Mouse (Mus musculus) right cerebral cortex, adult 18-20 months (tissue): ENCODE data around the gene Plac9b.
"Not testable (repeated sequence)": the region's sequence is repeated elsewhere in the genome, so short reads cannot be mapped to it uniquely, and the experiment has no call there.

ENCODE experiments used
- DNase-seq: peaks from one replicate; pipeline ENCODE4 v3.0.0; 2022; ENCODE audit warnings: mixed read lengths

Plac9b gene

DNA sequence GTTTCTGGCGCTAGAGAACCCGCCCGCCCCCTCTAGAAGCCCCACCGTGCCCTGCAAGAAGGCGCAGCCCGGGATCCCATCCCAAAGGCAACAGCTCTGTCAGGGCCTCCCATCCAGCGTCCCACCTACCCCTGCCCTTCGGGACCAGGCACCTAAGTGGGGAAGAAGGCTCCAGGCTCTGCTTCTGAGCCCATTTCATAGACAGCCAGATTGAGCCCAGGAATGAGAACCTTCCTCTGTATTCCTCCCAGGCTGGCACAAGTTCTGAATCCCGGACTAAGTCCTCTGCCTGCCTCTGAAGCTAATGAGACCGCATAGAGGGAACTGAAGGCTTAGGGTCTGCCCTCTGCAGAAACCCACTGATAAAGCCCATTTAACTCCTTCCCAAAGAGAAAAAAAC lies at the start of gene Plac9b:
Gene Plac9b, minus strand, starts transcription at position 101 of the 400 bp plus-strand sequence.
- DNase-seq: not testable (repeated sequence)

DNA sequence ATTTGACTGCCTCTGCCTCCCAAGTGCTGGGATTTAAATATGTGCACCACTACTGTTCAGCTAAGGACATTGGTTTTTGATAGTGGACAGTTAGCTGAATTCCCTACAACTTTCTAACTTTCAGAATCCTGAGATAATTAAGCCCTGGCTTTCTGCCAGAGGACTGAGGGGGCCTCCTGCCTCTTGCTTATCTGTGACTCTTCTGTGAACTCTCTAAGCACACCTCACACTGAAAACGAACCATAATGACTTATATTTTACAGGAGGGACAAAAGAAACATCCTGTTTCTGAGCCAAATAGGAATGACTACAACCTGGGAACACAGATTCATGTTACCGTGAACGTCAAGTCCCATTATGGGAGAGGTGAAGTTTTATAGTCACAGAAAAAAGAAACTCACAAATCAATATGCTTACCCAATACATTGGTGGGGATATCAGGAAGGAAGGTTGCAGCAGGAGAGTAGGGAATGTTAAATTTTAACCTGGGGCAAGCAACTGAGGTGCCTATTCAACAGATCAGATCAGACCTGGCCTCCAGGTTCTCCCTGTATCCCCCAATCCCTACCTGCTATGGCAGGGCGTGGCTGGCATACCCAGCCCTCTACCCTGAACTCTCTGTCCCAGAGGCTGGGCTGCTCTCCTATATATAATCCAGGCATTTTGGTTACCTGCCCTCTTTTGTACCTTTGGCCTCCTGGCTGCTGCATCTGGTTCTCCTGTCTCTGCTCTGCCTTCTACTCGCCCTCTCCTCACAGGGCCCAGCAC lies 34.1 kb upstream of the Plac9b start:
- not testable (repeated sequence) for DNase-seq

DNA sequence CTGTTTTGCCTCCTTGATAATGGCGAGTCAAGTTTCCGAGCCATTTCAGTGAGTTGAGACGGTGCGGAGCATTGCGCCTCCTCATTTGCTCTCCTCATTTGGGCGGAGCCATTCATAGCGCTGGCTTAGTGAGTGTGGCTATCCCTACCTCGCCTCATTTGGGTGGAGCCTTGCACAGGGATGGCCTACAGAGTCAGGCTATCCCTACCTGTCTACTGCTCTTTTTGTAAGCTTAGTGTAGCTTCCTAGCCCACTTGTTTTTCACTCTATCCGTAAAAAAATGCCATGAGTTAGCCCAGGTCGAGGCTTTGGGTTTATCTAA lies 24.6 kb upstream of the Plac9b start, which contains the start of gene Tmem254b:
Gene Tmem254b, minus strand, starts transcription at position 116 of the 322 bp plus-strand sequence.
- DNase-seq: not testable (repeated sequence)

DNA sequence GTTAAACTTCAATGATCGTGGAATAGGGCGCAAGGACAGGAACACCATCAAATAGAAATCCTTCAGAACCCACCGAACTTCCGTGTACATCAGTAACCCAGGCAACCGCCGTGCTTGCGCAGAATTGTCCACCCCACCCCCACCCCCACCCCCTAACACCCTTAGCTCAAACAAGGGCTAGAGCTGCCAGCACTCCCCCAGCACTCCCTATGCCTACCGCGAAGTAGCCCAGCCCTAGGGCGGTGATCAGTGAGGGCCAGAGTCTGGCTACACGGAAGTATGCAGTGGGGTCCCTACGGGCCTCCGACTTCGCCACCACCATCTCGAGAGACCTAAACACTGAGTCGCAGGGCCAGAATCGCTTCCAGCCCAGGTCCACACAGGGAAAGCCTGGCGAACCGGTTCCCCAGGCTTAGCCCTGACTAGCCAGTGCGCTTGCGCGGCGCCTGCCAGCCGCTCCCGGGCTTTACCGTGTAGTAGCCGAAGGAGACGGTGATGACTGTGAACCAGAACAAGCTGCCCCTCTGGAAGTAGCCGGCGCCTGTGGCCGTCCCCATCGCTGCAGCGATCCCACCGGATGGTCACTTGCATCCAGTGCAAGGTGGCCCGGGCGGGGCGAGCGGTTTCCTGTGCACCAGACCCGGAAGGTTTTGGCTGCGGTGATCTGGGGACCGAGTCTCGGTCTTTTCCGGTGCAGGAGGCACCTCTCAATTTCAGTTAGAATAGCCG lies 24.1 kb upstream of the Plac9b start:
- not testable (repeated sequence) for DNase-seq

DNA sequence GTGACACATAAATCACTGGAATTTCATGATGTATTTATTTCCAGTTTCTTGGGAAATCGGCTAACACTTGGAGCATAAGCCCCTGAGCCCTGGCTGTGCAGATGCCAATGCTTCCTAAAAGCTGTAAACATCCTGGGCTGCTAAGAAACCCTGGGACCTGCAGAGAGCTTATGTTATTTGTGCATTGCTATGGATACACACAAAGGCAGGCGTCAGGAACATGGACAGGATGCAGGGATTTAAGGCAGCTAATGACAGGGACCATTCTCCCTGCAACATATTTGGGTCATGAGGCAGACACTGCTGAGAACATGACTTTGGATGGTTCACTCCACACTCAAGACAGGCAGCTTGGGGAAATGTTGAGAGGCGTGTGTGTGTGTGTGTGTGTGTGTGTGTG lies 15.6 kb upstream of the Plac9b start:
- not testable (repeated sequence) for DNase-seq

DNA sequence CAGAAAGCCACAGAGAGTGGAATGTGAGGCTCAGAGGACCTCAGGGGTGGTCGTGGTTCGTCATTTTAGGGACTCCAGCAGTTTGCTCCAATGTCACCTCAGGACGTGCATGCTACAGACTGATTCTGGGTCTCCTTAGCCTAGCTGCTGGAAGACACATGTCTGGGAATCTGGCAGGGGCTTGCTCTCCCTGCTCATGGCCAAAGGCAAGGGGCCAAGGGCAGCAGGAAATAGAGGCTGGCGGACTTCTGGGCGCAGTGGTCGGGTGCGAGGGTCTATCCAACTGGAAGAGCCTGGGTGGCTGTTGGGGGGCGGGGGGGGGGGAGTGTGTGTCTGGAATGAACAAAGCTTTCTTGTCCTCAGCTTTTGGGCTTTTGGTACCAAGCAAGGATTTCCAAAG lies 6.1 kb upstream of the Plac9b start:
- not testable (repeated sequence) for DNase-seq

DNA sequence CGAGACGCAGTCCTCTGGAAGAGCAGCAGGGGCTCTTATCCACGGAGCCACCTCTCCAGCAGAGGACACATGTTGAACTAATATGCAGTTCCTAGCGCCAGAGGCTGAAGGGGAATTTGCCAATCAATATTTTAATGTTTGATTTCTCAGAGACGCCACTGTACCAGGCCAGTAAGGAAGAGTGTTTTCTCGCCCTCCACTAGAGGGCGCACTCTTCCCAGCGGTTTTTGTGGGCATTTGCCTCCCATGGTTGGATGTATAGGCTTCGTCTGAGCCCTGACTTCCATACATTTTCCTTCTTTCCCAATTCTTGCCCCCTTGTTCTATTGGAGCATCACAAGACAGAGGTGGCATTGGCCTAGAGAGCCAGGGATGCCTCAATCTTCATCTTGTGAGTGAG lies 4.4 kb upstream of the Plac9b start:
- not testable (repeated sequence) for DNase-seq

DNA sequence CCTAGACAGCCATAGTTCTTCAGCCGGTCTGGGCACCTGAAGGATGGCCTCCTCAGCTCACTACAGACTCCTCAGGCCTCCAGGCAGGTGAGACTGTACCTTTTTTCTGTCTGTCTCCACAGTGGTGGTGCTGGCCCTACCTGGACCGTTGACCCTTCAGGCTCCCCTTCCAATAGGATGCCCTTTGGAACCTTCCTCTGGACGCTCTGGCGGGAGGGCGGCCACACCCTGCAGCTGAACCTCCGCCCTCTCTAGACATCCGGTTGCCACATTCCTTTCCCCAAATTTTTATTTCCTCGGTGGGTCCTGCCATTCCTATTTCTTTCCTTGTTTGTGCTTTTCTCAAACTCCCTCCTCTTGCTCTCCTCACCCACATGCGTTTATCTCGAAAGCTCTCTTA lies 620 bp downstream of the Plac9b start:
- DNase-seq: not testable (repeated sequence)

DNA sequence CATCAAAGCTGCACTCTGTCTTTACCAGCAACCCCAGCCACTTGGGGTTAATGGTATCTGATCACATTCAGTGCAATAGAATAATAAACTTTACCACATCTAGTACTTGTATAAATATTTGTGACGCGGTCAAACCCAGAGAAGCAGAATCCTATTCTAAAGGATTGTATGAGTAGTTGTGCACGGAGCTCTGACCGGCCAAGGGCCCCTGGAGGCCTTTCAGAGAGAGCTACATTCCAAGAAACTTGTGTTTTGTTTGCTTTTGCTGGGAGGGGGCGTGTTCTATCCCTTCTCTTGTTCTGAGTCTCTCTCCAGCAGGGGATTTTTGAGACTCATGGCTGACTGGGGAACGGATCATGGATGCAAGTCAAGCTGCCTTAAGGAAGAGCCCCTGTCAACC lies 7.3 kb downstream of the Plac9b start:
- not testable (repeated sequence) for DNase-seq

DNA sequence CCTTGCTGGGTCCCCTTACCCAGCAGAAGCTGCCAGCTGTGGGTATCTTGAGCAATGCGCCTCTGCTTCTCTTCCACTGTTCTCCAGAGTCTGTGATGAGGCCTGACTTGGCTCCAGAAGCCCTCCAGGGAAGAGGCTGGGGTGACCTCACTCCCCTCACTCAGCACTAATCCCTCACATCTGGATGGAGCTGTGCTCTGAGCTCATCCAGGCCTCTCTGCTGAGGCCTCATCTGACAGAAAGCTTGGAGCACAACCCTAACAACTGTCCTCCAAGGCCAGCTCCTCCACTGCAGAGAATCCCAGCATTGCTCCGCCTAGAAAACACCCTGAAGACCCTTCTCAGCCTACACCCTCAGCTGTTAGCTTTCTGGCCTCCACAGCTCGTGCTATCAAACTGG lies 8.3 kb downstream of the Plac9b start:
- not testable (repeated sequence) for DNase-seq

DNA sequence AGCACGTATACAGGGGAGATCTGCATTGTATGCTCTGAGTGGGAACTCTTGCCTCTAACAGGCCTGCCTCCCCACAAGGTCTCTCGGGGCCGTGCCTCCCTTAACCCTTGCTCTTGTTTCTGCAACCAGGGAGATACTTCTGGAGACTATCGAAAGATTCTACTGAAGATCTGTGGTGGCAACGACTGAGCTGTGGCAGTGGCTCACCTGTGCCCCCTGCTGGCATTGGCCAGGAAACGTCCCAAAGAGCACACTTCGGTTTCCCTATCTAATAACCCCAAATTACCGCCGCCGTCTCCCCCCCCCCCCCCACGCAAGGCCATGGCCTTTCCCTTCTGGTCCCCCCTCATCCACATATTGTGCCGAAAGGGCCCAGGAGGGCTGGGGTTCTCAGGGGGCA lies 17.0 kb downstream of the Plac9b start:
- not testable (repeated sequence) for DNase-seq

DNA sequence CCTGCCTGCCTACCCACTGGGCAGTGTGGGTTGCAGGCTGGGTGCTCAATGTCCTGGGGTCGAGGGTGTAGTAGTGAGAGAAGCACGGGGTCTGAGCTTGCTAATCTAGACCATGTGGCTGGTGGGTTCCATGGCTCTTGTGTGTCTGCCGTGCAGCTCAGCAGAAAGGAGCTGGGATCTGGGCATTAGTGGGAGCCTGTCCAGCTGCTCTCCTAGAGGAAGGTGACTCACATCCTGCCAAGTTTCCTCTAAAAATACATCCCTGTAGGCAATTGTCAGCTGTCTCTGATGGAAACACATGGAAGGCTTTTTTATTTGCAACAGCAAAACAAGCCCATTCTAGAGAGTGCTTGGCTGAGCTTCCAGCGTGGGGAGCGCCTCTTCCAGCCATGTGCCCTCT lies 19.9 kb downstream of the Plac9b start:
- not testable (repeated sequence) for DNase-seq

DNA sequence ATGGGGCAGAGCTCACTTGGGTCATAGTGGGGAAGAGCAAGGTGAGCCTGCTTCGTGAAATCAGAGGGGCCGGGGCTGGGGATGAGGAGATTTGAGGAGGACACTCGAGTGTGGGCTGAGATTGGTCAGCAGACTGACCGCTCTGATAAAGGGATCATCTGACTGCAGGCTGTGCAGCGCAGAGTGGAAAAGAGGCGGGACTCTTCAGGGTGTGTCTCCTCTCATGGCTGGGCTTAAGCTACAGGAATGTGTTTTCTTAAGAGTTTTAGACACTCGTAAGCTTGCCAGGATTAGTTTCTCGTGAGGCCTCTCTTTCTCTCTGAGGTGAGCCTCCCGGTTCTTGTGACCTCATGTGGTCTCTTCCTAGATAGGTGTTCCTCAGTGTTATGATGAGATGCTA lies 21.1 kb downstream of the Plac9b start:
- DNase-seq: not testable (repeated sequence)

DNA sequence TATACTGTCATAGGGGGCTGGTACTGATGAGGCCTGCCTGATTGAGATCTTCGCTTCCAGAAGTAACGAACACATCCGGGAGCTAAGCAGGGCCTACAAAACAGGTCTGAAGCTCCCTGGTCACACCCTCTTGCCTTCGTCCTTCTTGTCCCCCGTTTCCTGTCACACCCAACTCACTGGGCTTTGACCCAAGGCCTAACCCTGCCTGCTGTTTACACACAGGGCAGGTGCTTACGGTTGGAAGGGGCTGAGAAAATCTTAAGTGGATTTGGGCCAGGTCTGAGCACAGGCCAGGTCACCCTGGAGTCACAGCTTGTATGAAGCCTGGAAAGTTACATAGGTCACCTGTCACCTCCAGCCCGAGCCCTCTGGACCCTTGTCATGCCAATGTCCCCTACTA lies 26.2 kb downstream of the Plac9b start:
- DNase-seq: not testable (repeated sequence)

DNA sequence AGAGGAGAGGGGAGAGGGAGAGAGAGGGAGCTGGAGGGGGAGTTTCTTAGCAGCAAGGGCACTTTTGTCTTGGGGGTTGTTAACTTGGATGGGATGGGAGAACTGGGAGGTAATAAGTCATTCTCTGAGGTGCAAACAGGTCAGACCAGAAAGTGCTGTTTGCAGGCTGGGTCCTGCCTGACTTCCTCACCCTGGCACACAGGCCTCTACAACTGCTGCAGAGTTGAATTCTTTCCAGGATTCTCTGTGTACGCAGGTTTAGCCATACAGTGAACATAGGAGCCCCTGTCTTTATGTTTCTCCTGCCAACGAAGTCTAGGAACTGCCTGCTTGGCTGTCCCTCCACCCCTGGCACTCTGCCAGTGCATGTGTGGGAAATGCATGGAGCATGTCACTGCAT lies 35.2 kb downstream of the Plac9b start:
- DNase-seq: not testable (repeated sequence)

DNA sequence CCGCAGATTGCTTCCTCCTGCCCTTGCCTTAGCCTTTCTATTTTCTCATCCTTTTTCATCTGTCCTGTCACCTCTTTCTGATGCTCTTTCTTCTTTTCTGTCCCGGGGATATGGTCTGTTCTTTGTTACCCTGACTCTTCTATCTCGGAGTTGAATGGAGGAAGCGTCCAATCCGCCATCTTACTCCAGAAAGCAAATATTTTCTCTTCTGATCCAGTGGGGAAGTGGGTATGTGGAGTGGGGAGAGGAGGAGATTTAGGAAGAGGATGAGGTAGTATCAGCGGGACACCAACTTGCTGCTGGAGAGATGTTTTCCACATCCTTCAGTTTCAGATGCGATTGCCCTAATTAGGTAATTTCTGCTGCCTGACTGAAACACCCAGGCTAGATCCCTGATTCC lies 63.2 kb downstream of the Plac9b start:
- DNase-seq: not testable (repeated sequence)

DNA sequence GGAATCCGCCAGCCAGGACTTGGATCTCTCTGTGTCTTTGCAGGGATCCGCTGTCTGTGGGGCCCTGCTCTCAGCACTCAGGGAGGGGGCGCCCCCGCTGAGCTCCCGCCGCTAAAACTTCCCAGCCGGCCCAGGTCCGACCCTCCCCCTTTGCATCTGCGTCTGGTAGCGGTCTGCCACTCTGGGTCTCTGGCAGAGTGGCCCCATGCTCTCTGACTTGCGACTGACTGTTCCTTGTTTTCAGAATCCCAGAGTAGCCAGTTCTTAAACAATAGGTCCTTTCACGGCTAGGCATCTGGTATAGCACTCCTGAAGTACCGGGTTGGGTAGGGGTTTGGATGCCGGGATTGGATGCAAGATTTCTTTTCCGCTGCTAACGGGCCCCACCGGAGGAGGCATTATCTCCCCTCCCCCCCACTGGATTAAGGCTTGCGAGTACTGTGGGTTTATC lies 63.7 kb downstream of the Plac9b start:
- DNase-seq: not testable (repeated sequence)

DNA sequence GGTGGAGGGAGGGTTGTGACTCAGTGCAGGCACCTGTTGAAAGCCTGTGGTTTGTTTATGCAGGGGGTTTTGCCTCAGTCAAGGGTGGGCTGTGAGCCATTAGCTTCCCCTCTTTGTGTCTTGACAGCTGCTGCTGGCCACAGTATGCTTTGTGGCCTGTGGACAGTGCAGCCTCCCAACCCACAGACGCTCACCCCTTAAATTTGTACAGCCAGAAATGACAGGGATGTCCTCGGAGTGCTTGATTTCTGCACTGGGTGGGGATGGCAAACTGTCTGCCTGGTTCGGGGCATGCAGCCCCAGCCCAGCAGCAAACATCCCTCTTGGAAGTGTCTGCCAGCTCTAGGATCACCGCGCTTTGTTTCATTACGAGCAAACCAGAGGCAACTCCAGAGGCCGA lies 64.1 kb downstream of the Plac9b start, which contains the start of gene Duxbl2:
Gene Duxbl2, plus strand, starts transcription at position 200 of the 400 bp plus-strand sequence.
- DNase-seq: not testable (repeated sequence)
